Mouse (Mus musculus) kidney, adult 2 months (tissue): ENCODE measurements at regions not wholly inside any gene's neighbourhood (a gene's known extent, or its start where the extent isn't known, plus 50 kb on each side); places are given as distances from the start of the nearest gene placed in this dataset.

Source experiments
- CTCF ChIP-seq: fragments of 200-500 bp; conservative IDR thresholded peaks from 2 replicates; pipeline ENCODE4 v1.5.1; 2011; ENCODE audit warnings: low read depth, mild to moderate bottlenecking, control low read depth, low read length, moderate library complexity, mixed read lengths; ENCODE audit not compliant: insufficient read depth, insufficient read length
- POLR2A ChIP-seq: fragments of 200-500 bp; IDR thresholded peaks from one replicate; pipeline ENCODE4 v1.6.1; 2011; ENCODE audit warnings: low read depth, low read length, control low read depth

GRCm38 (mm10) chr6:126327187-126327586 is 160.5 kb upstream of the Ntf3 start:
- TF ChIP-seq POLR2A (no peak), CTCF (no peak)
